Mouse (Mus musculus) forebrain, embryonic 13.5 days (tissue): Measurements from ENCODE around the gene Olfr194. TPM values are rescaled to one million over a fixed set of nuclear protein-coding genes. Genes with fewer than 3 reads are reported as not detected.

Experiments used
- ATAC-seq: fragments of 200-750 bp; cut with Nextera tagmentation; 2 replicates; pipeline ENCODE4 v1.8.0; 2017
- H3K27ac ChIP-seq: fragments of 300-500 bp; sonication (generic); 2 replicates; pipeline ENCODE4 v1.5.1; 2015; ENCODE audit warnings: inconsistent platforms, mild to moderate bottlenecking, moderate library complexity
- H3K27me3 ChIP-seq: fragments of 300-500 bp; sonication (generic); 2 replicates; pipeline ENCODE4 v1.6.1; 2015; ENCODE audit warnings: mild to moderate bottlenecking, inconsistent platforms
- H3K36me3 ChIP-seq: fragments of 300-500 bp; sonication (generic); 2 replicates; pipeline ENCODE4 v1.6.1; 2015; ENCODE audit warnings: mild to moderate bottlenecking, inconsistent platforms; ENCODE audit not compliant: poor library complexity, severe bottlenecking
- H3K4me1 ChIP-seq: fragments of 300-500 bp; sonication (generic); 2 replicates; pipeline ENCODE4 v1.6.1; 2015; ENCODE audit warnings: inconsistent platforms
- H3K4me2 ChIP-seq: fragments of 300-500 bp; sonication (generic); 2 replicates; pipeline ENCODE4 v1.6.1; 2015; ENCODE audit warnings: inconsistent platforms, mild to moderate bottlenecking, moderate library complexity
- H3K4me3 ChIP-seq: fragments of 300-500 bp; sonication (generic); 2 replicates; pipeline ENCODE4 v1.5.1; 2015; ENCODE audit warnings: mild to moderate bottlenecking, inconsistent platforms
- H3K9ac ChIP-seq: fragments of 300-500 bp; sonication (generic); 2 replicates; pipeline ENCODE4 v1.6.1; 2015; ENCODE audit warnings: mild to moderate bottlenecking, inconsistent platforms
- H3K9me3 ChIP-seq: fragments of 300-500 bp; sonication (generic); replicated peaks from 2 replicates; pipeline ENCODE4 v1.6.1; 2016; ENCODE audit warnings: inconsistent platforms
- polyA plus RNA-seq: library from polyadenylated mRNA; unstranded; fragments of >200 nt; fragmentation: Nextera tagmentation; extraction: Ambion mirVana; gene quantifications from 2 replicates; pipeline ENCODE4 v1.2.1, GENCODE M21; 2015

Gene Olfr194
- polyA plus RNA-seq, 1 experiment from 2014 or later, result not detected

DNA sequence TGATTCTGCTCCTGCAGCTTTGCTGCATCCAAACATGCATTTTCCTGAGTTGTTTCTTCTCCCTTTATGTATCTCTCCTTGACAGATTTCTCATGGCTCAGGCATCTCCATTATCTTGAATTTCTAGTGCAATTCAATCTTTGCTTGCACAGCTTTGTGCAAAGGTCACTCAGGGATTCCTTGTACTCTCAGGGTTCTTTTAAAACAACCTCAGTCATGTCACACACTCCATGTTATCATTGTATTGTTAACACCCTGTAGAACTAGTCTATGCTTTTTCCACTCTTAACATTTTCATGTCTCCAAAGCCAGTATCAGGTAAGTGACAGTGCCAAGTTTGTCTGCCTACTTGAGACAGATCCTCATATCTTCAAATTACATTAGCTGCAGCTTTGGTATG lies 49.1 kb downstream of the Olfr194 start:
- ATAC-seq, result no peak
- Histone ChIP-seq H3K9me3 (no peaks in the 10 kb centered on the region), H3K36me3 (no peaks in the 10 kb centered on the region), H3K27ac (no peak overlapping the region), H3K27me3 (no peaks in the 10 kb centered on the region), H3K4me3 (no peak overlapping the region), H3K4me1 (no peaks in the 10 kb centered on the region), H3K4me2 (no peak overlapping the region), H3K9ac (no peak overlapping the region)

Other genes with a start within 250 kb of the Olfr194 start
- gene Olfr177, start 246.3 kb downstream of the Olfr194 start, polyA plus RNA-seq, result not detected in 2 replicates
- gene Olfr178, start 229.0 kb downstream of the Olfr194 start, polyA plus RNA-seq, result not detected in 2 replicates
- not detected in 2 replicates for gene Olfr181, start 192.3 kb downstream of the Olfr194 start, polyA plus RNA-seq
- gene Olfr180, start 191.7 kb downstream of the Olfr194 start, polyA plus RNA-seq, result not detected in 2 replicates
- gene Olfr183, start 125.7 kb downstream of the Olfr194 start, polyA plus RNA-seq, result not detected in 2 replicates
- not detected in 2 replicates for gene Olfr186, start 90.8 kb downstream of the Olfr194 start, polyA plus RNA-seq
- gene Olfr187, start 81.3 kb downstream of the Olfr194 start, polyA plus RNA-seq, result not detected in 2 replicates
- not detected in 2 replicates for gene Olfr190, start 43.1 kb downstream of the Olfr194 start, polyA plus RNA-seq
- not detected in 2 replicates for gene Olfr191, start 31.2 kb downstream of the Olfr194 start, polyA plus RNA-seq
- gene Olfr193, start 9.2 kb downstream of the Olfr194 start, polyA plus RNA-seq, result not detected in 2 replicates
- gene Olfr195, start 26.0 kb upstream of the Olfr194 start, polyA plus RNA-seq, result not detected in 2 replicates
- not detected in 2 replicates for gene Olfr196, start 49.4 kb upstream of the Olfr194 start, polyA plus RNA-seq
- not detected in 2 replicates for gene Olfr198, start 82.5 kb upstream of the Olfr194 start, polyA plus RNA-seq
- gene Olfr199, start 98.7 kb upstream of the Olfr194 start, polyA plus RNA-seq, result not detected in 2 replicates
- not detected in 2 replicates for gene Olfr201, start 151.6 kb upstream of the Olfr194 start, polyA plus RNA-seq
- gene Olfr202, start 165.7 kb upstream of the Olfr194 start, polyA plus RNA-seq, result not detected in 2 replicates
- gene Olfr203, start 177.8 kb upstream of the Olfr194 start, polyA plus RNA-seq, result not detected in 2 replicates
- gene Olfr204, start 197.2 kb upstream of the Olfr194 start, polyA plus RNA-seq, result not detected in 2 replicates
- gene Olfr205, start 210.1 kb upstream of the Olfr194 start, polyA plus RNA-seq, result not detected in 2 replicates
- gene Olfr206, start 228.2 kb upstream of the Olfr194 start, polyA plus RNA-seq, result not detected in 2 replicates
- not detected in 2 replicates for gene Olfr209, start 242.9 kb upstream of the Olfr194 start, polyA plus RNA-seq